Mouse (Mus musculus) layer of hippocampus, adult 11-12 months (tissue): ENCODE results near the gene 4930453N24Rik.

ENCODE experiments used
- DNase-seq: peaks from one replicate; pipeline ENCODE4 v3.0.0; 2022; ENCODE audit warnings: low spot score

The 4930453N24Rik gene

GRCm38 (mm10) chr16:64770521-64771430, at the start of gene 4930453N24Rik:
4930453N24Rik (minus strand) TSS chr16:64771161.
- peak; percentile 86 for DNase-seq

DNA sequence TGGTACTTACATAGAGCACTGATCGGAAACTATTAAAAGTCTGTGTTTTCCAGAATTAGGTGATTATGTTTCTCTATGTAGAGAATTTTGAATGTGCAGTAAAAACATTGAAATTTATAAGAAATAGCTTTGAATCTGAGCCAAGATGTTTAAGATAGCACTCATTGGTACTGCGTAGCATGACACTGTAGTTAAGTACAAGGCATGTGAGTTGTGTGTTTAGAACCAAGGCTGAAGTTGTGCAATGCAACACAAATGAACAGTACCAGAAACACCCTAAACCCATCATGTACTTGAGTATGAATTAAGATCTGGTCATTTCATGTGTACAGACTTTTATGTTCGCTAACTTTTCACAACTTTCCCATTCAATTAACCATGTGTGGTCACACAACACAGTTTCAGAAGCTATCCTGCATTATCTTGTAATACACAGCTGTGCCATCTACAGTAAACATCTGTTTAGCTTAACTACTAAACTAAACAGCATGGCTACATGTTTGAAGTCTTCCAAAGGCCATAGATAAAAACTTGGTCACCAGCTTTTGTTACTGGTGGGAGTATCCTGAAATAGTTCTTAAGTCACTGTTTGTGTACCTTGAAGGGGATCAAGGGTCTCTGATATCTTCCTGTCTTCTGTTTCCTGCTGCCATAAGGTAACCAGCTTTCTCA, 46.3 kb upstream of the 4930453N24Rik start:
- no peak for DNase-seq

GRCm38 (mm10) chr16:64803041-64803440, 32.1 kb upstream of the 4930453N24Rik start:
- DNase-seq: no peak

DNA sequence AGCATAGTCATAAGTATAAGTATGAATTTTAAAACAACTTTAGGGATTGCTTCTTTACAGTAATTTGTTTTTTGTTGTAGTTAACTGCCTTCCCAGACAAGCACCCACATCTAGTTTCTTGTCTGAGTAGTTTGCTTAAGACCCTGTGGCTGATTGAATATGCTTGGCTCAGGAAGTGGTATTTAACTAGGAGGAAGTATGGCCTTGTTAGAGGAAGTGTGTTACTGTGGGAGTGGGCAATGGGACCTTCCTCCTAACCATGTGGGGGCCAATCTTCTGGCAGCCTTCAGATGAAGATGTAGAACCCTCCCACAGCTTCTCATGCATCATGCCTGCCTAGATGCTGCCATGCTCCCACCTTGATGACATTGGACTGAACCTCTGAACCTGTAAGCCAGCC, 30.7 kb upstream of the 4930453N24Rik start:
- no peak for DNase-seq

- DNase-seq: no peak
These were observed 29.4 kb upstream of the 4930453N24Rik start for GRCm38 (mm10) chr16:64800393-64800792.

DNA sequence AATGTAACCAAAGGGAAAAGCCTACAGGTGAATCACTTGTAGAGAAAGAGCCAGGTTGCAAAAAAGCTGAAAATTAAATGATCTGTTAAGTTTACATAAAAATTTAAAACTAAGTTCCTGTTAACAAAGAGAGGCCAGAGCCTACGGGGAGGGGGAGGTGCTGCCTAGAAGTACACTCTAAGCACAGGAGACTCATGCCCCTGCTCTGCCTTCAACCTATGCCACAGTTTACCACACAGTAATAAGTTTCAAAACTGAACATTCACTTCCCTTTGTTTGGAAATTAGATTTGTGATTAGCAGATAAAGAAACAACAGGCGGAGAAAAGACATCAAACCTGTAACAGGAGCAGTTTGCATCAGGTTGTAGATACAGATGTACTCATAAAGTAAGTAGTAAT, 23.8 kb upstream of the 4930453N24Rik start:
- no peak for DNase-seq

- no peak for DNase-seq
These were observed 18.7 kb upstream of the 4930453N24Rik start for GRCm38 (mm10) chr16:64789706-64790105.

- no peak for DNase-seq
These were observed 4.6 kb upstream of the 4930453N24Rik start for GRCm38 (mm10) chr16:64775516-64775915.

GRCm38 (mm10) chr16:64771431-64771818, 464 bp upstream of the 4930453N24Rik start:
- DNase-seq: no peak

GRCm38 (mm10) chr16:64766696-64767300, 4.2 kb downstream of the 4930453N24Rik start:
- no peak for DNase-seq

DNA sequence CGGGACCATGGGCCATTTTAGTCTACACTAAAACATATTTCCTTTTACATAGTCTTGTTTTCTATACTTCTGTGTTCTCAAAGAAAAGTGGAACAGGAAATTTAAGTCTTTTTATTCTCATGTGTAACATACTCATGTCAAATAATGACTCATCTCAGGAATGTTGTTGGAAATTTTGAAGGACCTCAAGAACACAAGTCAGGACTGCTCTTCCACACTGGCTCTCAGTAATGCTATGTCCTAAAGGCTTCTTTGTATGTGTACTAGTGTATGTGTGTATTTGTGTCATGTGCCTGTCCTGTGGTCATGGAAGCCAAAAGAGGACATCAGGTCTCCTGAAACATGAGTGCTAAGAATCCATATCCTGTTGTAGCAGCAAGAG, 11.7 kb downstream of the 4930453N24Rik start:
- no peak for DNase-seq

DNA sequence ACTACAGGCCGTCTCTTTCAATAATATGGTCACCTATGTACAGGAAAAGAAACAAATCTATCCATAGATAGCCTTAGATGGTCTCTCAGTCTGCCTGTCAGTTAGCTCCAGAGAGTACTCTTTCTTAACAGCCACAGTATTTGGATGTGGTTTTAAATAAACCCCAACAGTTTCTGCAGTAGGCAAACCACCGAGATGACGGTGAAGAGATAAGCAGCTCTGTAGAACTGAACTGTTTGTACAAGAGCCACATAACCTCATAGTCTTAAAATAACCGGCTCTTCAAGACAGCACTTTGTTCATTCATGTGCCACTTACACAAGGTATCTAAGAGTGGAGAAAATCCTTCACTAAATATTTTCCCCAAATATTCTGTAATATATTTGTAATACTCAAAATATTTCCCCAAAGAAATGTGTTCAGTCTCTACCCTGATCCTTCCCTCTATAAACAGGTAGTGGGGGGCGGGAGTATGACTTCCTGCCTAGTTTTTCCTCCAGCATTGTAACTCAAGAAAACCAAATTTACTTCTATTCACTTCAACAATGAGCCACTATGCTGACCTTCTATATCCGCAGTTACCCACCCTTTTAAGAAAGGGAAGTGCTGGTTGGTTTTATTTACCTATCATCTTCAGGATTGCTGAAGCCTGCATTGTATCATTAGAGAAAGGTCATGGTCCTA, 12.3 kb downstream of the 4930453N24Rik start:
- no peak for DNase-seq

DNA sequence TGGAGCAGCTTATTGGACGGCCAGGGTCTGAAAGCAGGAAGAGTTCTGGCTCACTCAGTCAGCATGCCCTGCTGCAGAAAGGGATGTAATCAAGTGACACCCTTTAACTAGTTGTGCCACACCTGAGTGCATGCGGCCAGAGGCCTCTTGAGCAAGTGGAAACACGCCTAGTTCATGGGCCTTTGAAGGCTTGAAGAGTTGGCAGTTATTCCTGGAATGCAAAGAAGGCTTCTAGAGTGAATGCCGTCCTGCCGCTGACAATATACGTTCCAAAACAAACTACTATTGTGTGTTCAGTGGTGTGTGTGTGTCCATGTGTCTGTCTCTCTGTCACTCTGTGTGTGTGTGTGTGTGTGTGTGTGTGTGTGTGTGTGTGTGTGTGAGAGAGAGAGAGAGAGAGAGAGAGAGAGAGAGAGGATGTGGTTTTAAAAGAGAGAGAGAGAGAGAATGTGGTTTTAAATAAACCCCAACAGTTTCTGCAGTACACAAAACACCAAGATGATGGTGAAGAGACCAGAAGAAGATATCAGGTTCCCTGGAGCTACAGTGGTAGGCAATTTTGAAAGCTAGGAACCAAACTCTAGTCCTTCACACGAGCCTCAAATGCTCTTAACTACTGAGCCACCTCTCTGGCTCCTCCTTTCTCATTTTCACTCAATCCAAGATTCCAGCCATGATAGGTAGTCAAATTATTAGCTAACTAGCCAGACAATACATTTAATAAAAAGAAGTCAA, 13.1 kb downstream of the 4930453N24Rik start:
- DNase-seq: no peak

DNA sequence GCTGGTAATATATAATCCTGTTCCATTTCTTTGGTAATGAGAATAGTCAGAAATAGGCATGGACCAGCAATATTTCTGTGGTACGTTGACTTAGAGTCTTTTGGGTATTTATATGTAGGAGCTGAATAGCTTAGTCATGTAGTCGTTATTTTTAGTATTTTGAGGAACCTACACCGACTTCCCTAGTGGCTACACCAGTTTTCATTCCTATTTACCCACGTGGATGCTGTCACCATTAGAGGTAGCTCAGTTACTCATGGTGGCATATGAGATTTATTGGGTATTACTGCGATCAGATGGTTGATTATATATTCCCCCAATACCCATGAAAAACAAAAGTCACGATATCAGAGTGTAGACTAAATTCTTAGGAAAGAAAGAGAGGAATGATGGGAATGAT, 14.6 kb downstream of the 4930453N24Rik start:
- no peak for DNase-seq

- DNase-seq: no peak
These were observed 16.2 kb downstream of the 4930453N24Rik start for GRCm38 (mm10) chr16:64754743-64755139.

- DNase-seq: no peak
These were observed 16.8 kb downstream of the 4930453N24Rik start for GRCm38 (mm10) chr16:64753990-64754742.

DNA sequence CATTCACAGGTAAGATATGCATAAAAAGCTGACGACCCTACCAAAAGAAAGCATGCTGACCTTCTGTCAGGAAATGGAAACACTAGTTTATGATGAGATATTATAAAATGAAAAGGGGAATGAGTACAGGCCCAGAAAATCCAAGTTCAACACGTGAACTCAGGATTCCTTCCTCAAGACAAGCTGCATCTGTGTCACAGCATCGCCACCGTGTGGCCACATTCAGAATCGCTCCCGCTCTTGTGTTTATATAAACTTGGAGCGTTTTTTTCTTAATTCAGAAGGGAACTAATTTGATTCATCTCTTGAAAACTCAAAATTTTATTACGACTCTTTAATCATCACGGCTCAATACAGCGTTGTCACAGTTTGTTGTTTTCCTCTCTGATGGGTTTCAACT, 22.7 kb downstream of the 4930453N24Rik start:
- peak; percentile 84 for DNase-seq

- DNase-seq: no peak
These were observed 25.9 kb downstream of the 4930453N24Rik start for GRCm38 (mm10) chr16:64745089-64745488.

DNA sequence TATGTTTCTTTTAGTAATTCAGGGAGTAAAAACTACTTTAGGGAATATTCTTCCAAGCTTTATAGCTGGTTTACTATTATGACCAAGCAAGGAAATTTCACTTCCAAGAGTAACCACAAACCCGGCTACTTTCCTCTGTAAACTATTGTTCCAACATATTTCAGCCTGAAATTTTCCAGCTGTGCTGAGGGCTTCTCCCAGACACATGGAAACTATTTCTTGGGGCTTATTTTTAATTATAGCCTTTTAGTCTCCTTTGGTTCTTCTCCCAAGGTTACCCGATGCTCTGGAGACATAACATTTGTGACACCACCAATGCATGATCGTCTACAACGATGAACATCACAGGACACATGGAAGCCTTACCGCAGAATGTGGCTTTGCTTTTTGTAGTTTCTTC, 33.7 kb downstream of the 4930453N24Rik start:
- DNase-seq: no peak

DNA sequence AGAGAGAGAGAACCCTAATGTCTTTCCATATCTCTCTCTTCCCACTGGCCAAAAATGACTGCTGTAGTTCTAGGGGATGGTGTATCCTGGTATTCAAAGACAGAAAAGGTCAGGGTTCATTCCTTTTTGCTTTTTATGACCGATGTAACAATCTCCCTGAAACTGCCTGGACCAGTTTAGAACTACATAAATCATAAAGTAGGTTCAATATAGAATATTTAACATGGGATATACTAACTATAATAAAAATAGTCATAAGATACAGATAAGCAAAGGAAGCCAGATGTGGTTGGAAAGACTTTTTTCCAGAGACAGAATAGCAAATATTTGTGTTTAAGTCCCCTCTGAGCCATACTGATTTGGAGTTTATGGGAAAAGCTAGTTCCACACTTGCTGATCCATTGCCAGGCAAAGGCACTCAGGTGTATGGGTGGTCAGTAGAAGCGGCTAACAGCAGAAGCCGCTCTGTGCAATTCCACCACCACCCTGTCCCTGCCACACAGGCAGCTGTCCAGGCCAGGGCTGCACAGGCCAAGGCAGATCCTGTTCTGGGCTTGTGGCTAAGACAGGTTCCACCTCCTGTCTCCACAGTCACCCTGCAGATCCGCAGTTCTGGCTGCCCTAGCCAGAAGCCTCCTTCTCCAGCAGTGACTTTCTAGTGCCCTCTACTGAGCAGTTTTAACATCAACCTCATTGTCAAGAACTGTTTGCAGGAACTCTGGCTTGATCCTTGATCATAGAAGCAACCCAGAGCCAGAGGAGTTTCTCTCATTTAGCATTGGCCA, 47.5 kb downstream of the 4930453N24Rik start:
- peak; percentile 63 for DNase-seq
